Mouse (Mus musculus) E14TG2a.4 (cell line): ENCODE data around the gene Cuzd1.

Experiments
- CTCF ChIP-seq: conservative IDR thresholded peaks from 2 replicates; pipeline ENCODE4 v1.5.1; 2014; ENCODE audit warnings: low read length
- NANOG ChIP-seq: IDR thresholded peaks from 2 replicates; pipeline ENCODE4 v1.6.1; 2014; ENCODE audit warnings: borderline replicate concordance, low read length, mixed read lengths

DNA sequence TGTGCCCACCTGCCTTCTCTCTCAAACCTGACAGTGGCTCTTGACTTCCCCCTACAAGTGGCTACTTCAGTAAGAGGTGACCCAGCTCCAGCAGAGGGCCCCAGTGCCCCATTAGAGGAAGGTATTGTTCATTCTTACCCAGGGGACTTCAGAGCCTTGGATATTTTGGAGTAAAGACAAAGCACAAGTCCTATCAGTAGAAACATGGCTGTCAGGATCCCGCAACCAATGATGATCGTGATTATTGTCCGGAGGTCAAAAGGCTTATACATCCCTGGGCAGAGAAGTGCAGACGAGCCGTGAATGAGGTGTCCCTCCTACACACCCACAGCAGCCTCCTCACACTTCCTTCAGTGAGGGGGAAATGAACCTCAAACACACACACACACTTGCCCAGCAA is 5.0 kb upstream of the Cuzd1 start:
- TF ChIP-seq CTCF (no peak), NANOG (no peak)
